Mouse (Mus musculus) thymus, adult 2 months (tissue): Measurements from ENCODE around the gene Ube2d1.

Experiments used
- CTCF ChIP-seq: fragments of 200-500 bp; IDR thresholded peaks from 2 replicates; pipeline ENCODE4 v1.5.1; 2012; ENCODE audit warnings: mild to moderate bottlenecking, control low read depth, low read length, moderate library complexity, borderline replicate concordance; ENCODE audit not compliant: control insufficient read depth, poor library complexity, insufficient read depth; ENCODE audit errors: extremely low read depth
- POLR2A ChIP-seq: fragments of 200-500 bp; IDR thresholded peaks from 2 replicates; pipeline ENCODE4 v1.6.1; 2012; ENCODE audit warnings: mild to moderate bottlenecking, low read length, control low read depth, moderate library complexity; ENCODE audit not compliant: control insufficient read depth, poor library complexity, insufficient read depth; ENCODE audit errors: extremely low read depth

DNA sequence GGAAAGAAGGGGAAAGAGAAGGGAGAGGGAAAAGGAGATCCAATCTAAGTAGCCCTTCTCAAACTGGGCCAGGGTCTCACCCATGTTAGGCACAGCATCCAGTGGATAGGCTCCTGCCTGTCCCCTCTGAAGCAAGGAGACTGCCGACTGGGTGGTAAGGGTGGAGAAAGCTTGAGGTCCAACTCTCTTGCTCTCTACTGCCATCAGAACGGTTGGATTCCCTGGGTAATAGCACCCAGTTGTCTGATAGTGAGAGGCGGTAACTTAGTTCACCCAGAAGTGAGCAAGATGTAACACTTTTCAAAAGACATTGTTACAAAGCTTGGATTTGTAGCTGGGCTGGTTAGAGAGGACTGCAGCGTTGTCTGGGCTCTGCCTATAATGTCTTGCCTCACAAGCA, 8.2 kb upstream of the Ube2d1 start:
- no peak for TF ChIP-seq CTCF
- no peak for TF ChIP-seq POLR2A
